Mouse (Mus musculus): ENCODE measurements around the gene Ptar1. TPM values are rescaled to one million over a fixed set of nuclear protein-coding genes. Genes with fewer than 3 reads are reported as not detected.
"Not testable (repeated sequence)": the region's sequence is repeated elsewhere in the genome, so short reads cannot be mapped to it uniquely, and the experiment has no call there.

Ptar1 gene
- polyA plus RNA-seq, 1 experiment, result 1.3 TPM

DNA sequence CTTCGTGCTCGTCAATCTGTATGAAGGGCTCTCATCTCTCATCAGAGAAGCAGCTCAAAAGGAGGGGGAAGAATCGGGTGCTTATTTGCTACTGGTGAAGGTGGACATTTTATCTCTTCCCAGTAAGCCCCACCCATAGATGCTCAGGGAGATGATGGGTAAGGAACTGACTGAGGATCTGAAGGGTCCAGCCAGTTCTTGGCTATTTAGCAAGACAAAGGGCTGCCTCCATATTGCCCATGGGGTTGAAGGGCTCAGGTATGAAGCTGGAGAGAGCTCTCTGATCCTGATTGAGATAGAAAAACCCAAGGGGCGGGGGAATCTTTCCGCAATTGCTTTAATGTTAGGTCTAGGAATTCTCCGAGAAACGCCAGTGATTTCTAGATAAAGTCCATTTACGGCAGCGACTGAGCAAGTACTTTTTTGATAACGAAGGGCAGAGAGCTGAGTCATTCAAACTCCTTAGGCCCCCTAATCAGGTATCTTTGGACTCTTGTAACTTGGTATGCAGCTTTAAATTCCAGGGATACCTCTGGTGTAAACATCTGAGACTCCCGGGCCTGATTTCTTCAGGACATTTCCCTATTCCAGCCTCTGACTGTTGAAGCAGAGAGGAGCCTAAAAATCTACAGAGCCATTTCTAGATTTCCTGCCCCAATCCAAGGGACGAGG, 29.8 kb upstream of the Ptar1 start:
- 70% methylated on average over 12 of the region's 12 CpGs for WGBS
- no peaks in the 10 kb centered on the region for H3K27me3 ChIP-seq (ENCODE audit: control insufficient read depth, insufficient read depth, low read length)
- H3K4me1 ChIP-seq (ENCODE audit: control insufficient read depth, insufficient read depth, insufficient read length), result no peaks in the 10 kb centered on the region
- TF ChIP-seq CTCF (IDR thresholded peaks at IDR 0.05; ENCODE audit: extremely low read depth, insufficient read depth, insufficient read length, insufficient replicate concordance) (no peak), POLR2A (IDR thresholded peaks at IDR 0.05; ENCODE audit: low read depth, low read length) (no peak)
- no peaks in the 10 kb centered on the region for H3K36me3 ChIP-seq (ENCODE audit: control insufficient read depth, insufficient read depth, low read length)
- no peak overlapping the region for H3K27ac ChIP-seq (ENCODE audit: insufficient read depth, low read length)
- no peak for DNase-seq (ENCODE audit: low read depth in 1 of 2, low spot score in 2 of 2)
- H3K4me3 ChIP-seq (ENCODE audit: extremely low read depth, insufficient read depth, insufficient read length), result no peak overlapping the region

DNA sequence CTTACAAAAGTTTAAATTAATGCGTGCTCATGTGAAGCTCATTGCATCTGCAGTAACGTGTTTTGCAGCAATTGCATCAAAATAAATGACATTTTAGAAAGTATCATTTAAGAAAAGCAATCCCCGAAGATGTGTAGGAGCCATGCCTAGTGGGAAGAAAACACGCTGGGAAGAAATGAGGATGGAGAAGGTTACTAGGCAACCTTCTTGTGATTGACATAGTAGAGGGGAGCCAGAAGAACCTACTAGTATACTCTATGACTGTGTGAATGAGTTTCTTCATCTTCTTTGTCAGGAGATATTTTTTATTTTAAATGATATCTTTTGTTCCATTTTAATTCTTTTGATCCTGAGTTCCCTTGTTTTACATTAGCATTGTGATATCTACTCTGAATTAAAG, 28.9 kb upstream of the Ptar1 start:
- no peak for TF ChIP-seq CTCF (IDR thresholded peaks at IDR 0.05; ENCODE audit: extremely low read depth, insufficient read depth, insufficient read length, insufficient replicate concordance)
- TF ChIP-seq POLR2A (IDR thresholded peaks at IDR 0.05; ENCODE audit: low read depth, low read length), result no peak
- Histone ChIP-seq H3K4me3 (ENCODE audit: extremely low read depth, insufficient read depth, insufficient read length) (no peak overlapping the region), H3K4me1 (ENCODE audit: control insufficient read depth, insufficient read depth, insufficient read length) (no peaks in the 10 kb centered on the region), H3K27me3 (ENCODE audit: control insufficient read depth, insufficient read depth, low read length) (no peaks in the 10 kb centered on the region), H3K27ac (ENCODE audit: insufficient read depth, low read length) (no peak overlapping the region), H3K36me3 (ENCODE audit: control insufficient read depth, insufficient read depth, low read length) (no peaks in the 10 kb centered on the region)
- DNase-seq (ENCODE audit: low read depth in 1 of 2, low spot score in 2 of 2), result no peak
- 86% methylated on average over 4 of the region's 4 CpGs for WGBS

DNA sequence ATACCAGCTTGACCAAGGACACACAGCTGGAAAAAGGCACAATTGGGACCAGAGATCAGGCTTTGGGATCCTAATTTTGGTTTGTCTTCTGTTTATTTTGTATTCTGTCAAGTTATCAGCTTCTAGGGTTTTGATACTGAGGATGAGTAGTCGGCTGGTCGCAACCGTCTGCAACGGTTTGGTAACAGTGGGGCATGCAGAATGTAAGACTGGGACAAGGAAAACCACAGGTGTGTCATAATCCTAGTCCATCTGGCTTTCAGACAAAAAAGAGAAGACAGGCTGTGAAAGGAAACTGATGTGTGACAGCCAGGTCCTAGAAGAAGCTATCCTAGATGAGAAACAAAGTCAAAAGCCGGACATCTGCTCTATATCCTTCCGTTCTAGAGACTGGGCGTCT, 23.1 kb upstream of the Ptar1 start:
- DNase-seq (ENCODE audit: low read depth in 1 of 2, low spot score in 2 of 2), result no peak
- Histone ChIP-seq H3K4me3 (ENCODE audit: extremely low read depth, insufficient read depth, insufficient read length) (no peak overlapping the region), H3K27ac (ENCODE audit: insufficient read depth, low read length) (no peak overlapping the region), H3K27me3 (ENCODE audit: control insufficient read depth, insufficient read depth, low read length) (no peaks in the 10 kb centered on the region), H3K4me1 (ENCODE audit: control insufficient read depth, insufficient read depth, insufficient read length) (no peaks in the 10 kb centered on the region), H3K36me3 (ENCODE audit: control insufficient read depth, insufficient read depth, low read length) (no peaks in the 10 kb centered on the region)
- WGBS, result 90% methylated on average over 7 of the region's 7 CpGs
- TF ChIP-seq POLR2A (IDR thresholded peaks at IDR 0.05; ENCODE audit: low read depth, low read length), result no peak

DNA sequence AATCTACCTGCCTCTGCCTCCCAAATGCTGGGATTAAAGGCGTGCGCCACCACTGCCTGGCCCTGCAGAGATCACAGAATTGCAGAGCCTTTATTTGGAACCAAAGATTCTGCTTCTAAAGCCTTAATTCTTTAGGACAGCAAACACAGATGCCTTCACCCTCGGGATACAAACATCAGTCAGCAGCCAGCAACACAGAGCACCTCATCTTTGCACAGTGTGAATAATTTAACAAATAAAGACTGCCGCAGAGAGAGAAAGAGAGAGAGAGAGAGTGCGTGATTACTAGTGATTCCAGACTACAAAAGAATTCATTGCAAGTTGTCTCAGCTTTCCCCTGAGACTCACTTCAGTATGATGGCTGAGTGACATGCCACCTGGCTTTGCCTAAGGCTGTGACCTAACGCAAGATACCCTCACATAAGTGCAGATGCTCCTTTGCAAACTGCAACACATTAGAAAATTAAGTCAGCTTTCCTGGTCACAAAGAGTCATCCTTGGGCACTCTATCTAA, 19.0 kb upstream of the Ptar1 start:
- WGBS, result 90% methylated on average over 6 of the region's 6 CpGs
- no peaks in the 10 kb centered on the region for H3K4me1 ChIP-seq (ENCODE audit: control insufficient read depth, insufficient read depth, insufficient read length)
- no peaks in the 10 kb centered on the region for H3K36me3 ChIP-seq (ENCODE audit: control insufficient read depth, insufficient read depth, low read length)
- no peak overlapping the region for H3K4me3 ChIP-seq (ENCODE audit: extremely low read depth, insufficient read depth, insufficient read length)
- no peak for DNase-seq (ENCODE audit: low read depth in 1 of 2, low spot score in 2 of 2)
- TF ChIP-seq POLR2A (IDR thresholded peaks at IDR 0.05; ENCODE audit: low read depth, low read length), result no peak
- no peak for TF ChIP-seq CTCF (IDR thresholded peaks at IDR 0.05; ENCODE audit: extremely low read depth, insufficient read depth, insufficient read length, insufficient replicate concordance)
- H3K27me3 ChIP-seq (ENCODE audit: control insufficient read depth, insufficient read depth, low read length), result no peaks in the 10 kb centered on the region
- H3K27ac ChIP-seq (ENCODE audit: insufficient read depth, low read length), result no peak overlapping the region

DNA sequence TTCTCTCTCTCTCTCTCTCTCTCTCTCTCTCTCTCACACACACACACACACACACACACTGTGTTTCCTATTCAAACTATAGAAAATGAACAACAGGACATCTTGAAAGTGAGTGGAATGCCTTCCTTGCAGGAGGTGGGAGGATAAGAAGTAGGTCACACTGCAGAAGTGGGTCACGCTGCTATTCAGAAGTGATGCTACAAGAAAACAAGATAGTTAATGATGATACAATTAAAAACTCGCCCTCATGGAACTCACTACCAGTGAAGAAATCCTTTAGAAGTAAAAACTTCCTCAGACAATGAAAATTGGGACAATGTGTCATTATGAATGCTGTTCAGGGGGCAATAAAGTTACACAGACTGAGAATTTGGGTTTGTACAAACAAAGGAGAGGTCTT, 14.2 kb upstream of the Ptar1 start:
- TF ChIP-seq POLR2A (IDR thresholded peaks at IDR 0.05; ENCODE audit: low read depth, low read length) (no peak), CTCF (IDR thresholded peaks at IDR 0.05; ENCODE audit: extremely low read depth, insufficient read depth, insufficient read length, insufficient replicate concordance) (no peak)
- H3K4me3 ChIP-seq (ENCODE audit: extremely low read depth, insufficient read depth, insufficient read length), result no peak overlapping the region
- no peaks in the 10 kb centered on the region for H3K36me3 ChIP-seq (ENCODE audit: control insufficient read depth, insufficient read depth, low read length)
- no peaks in the 10 kb centered on the region for H3K27me3 ChIP-seq (ENCODE audit: control insufficient read depth, insufficient read depth, low read length)
- DNase-seq (ENCODE audit: low read depth in 1 of 2, low spot score in 2 of 2), result no peak
- WGBS, result 81% methylated on average over 2 of the region's 2 CpGs
- no peaks in the 10 kb centered on the region for H3K4me1 ChIP-seq (ENCODE audit: control insufficient read depth, insufficient read depth, insufficient read length)
- no peak overlapping the region for H3K27ac ChIP-seq (ENCODE audit: insufficient read depth, low read length)

- H3K27ac ChIP-seq (ENCODE audit: insufficient read depth, low read length); H3K4me3 ChIP-seq (ENCODE audit: extremely low read depth, insufficient read depth, insufficient read length); H3K4me1 ChIP-seq (ENCODE audit: control insufficient read depth, insufficient read depth, insufficient read length); H3K27me3 ChIP-seq (ENCODE audit: control insufficient read depth, insufficient read depth, low read length); DNase-seq (ENCODE audit: low read depth in 1 of 2, low spot score in 2 of 2); H3K36me3 ChIP-seq (ENCODE audit: control insufficient read depth, insufficient read depth, low read length): not testable (repeated sequence)
- 92% methylated on average over 8 of the region's 8 CpGs for WGBS
Measured at GRCm38 (mm10) chr19:23675656-23676055, 11.6 kb upstream of the Ptar1 start.

DNA sequence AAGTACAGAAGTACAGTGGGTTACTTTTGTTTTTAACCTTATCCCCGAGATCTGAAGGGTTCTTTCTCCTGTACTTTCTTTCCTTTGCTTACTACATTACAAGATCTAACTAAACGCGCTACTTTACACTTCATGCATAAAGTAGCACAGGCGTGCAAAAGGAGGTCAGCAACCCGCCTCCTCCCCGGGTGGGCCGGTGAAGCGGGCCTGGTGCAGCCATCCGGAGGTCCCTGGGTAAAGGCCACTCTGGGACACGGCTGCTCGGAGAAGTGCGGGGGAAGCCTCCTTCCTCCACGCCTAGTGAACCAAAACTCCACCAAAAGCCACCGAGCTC, 300 bp upstream of the Ptar1 start:
- no peaks in the 10 kb centered on the region for H3K36me3 ChIP-seq (ENCODE audit: control insufficient read depth, insufficient read depth, low read length)
- H3K4me3 ChIP-seq (ENCODE audit: extremely low read depth, insufficient read depth, insufficient read length), result peak overlapping the region; percentile 99
- H3K27ac ChIP-seq (ENCODE audit: insufficient read depth, low read length), result peak overlapping the region; percentile 96
- no peak for DNase-seq (ENCODE audit: low read depth in 1 of 2, low spot score in 2 of 2)
- H3K4me1 ChIP-seq (ENCODE audit: control insufficient read depth, insufficient read depth, insufficient read length), result peaks cover 2% of the 10 kb centered on the region
- TF ChIP-seq POLR2A (IDR thresholded peaks at IDR 0.05; ENCODE audit: low read depth, low read length) (no peak), CTCF (IDR thresholded peaks at IDR 0.05; ENCODE audit: extremely low read depth, insufficient read depth, insufficient read length, insufficient replicate concordance) (no peak)
- WGBS, result under 1% methylated on average over 14 of the region's 14 CpGs
- H3K27me3 ChIP-seq (ENCODE audit: control insufficient read depth, insufficient read depth, low read length), result no peaks in the 10 kb centered on the region; the same call in 1 of the 2 replicates
